Mouse (Mus musculus): ENCODE data around the gene Tnni3. TPM values are rescaled to one million over a fixed set of nuclear protein-coding genes. Genes with fewer than 3 reads are reported as not detected.
"Not testable (repeated sequence)": the region's sequence is repeated elsewhere in the genome, so short reads cannot be mapped to it uniquely, and the experiment has no call there.

Tnni3 gene
- total RNA-seq (2021), result 1 to 10 TPM in 1 of 2 experiments, under 1 TPM in 1; 0.57 to 1.1 TPM
- long read RNA-seq, experiment 1, result 0 reads
- long read RNA-seq, experiment 2, result 0 reads

- not testable (repeated sequence) for DNase-seq (ENCODE audit: low spot score in 2 of 2)
Observed at GRCm38 (mm10) chr7:4524212-4524922, at the start of gene Tnni3. TSS of gene Tnni3 (minus strand) at chr7:4524229.

- not testable (repeated sequence) for DNase-seq (ENCODE audit: low spot score in 2 of 2)
Observed at GRCm38 (mm10) chr7:4572361-4572760, 48.3 kb upstream of the Tnni3 start.

GRCm38 (mm10) chr7:4562660-4563059, 38.6 kb upstream of the Tnni3 start:
- DNase-seq (ENCODE audit: low spot score in 2 of 2), result no peak

GRCm38 (mm10) chr7:4557167-4557560, 33.1 kb upstream of the Tnni3 start:
- DNase-seq (ENCODE audit: low spot score in 2 of 2), result no peak

- DNase-seq (ENCODE audit: low spot score in 2 of 2), result peak; percentile 75 to 84
Observed at GRCm38 (mm10) chr7:4556256-4557166, 32.5 kb upstream of the Tnni3 start.

- DNase-seq (ENCODE audit: low spot score in 2 of 2), result peak; percentile 62 to 78
Observed at GRCm38 (mm10) chr7:4547221-4547641, 23.2 kb upstream of the Tnni3 start, which contains the start of gene Syt5. TSS of gene Syt5 (minus strand) at chr7:4547541.

- DNase-seq (ENCODE audit: low spot score in 2 of 2), result peak; percentile 92 to 95
Observed at GRCm38 (mm10) chr7:4546591-4547131, 22.6 kb upstream of the Tnni3 start.

GRCm38 (mm10) chr7:4546050-4546449, 22.0 kb upstream of the Tnni3 start:
- no peak for DNase-seq (ENCODE audit: low spot score in 2 of 2)

GRCm38 (mm10) chr7:4542013-4542412, 18.0 kb upstream of the Tnni3 start:
- DNase-seq (ENCODE audit: low spot score in 2 of 2), result no peak

GRCm38 (mm10) chr7:4541344-4541743, 17.3 kb upstream of the Tnni3 start:
- DNase-seq (ENCODE audit: low spot score in 2 of 2), result no peak

- DNase-seq (ENCODE audit: low spot score in 2 of 2), result no peak
Observed at GRCm38 (mm10) chr7:4539019-4539418, 15.0 kb upstream of the Tnni3 start.

- no peak for DNase-seq (ENCODE audit: low spot score in 2 of 2)
Observed at GRCm38 (mm10) chr7:4537181-4537580, 13.2 kb upstream of the Tnni3 start.

GRCm38 (mm10) chr7:4536369-4536768, 12.3 kb upstream of the Tnni3 start:
- DNase-seq (ENCODE audit: low spot score in 2 of 2), result no peak

GRCm38 (mm10) chr7:4532005-4532729, 8.1 kb upstream of the Tnni3 start, which contains the start of gene Dnaaf3:
TSS of gene Dnaaf3 (minus strand) at chr7:4532453.
- DNase-seq (ENCODE audit: low spot score in 2 of 2), result no peak

- DNase-seq (ENCODE audit: low spot score in 2 of 2), result not testable (repeated sequence)
Observed at GRCm38 (mm10) chr7:4530166-4530565, 6.1 kb upstream of the Tnni3 start.

- no peak for DNase-seq (ENCODE audit: low spot score in 2 of 2)
Observed at GRCm38 (mm10) chr7:4527302-4527689, 3.3 kb upstream of the Tnni3 start.

- peak; percentile 64 to 67 for DNase-seq (ENCODE audit: low spot score in 2 of 2)
Observed at GRCm38 (mm10) chr7:4526341-4527301, 2.6 kb upstream of the Tnni3 start.

GRCm38 (mm10) chr7:4523205-4524130, 561 bp downstream of the Tnni3 start:
- DNase-seq (ENCODE audit: low spot score in 2 of 2), result no peak

- no peak for DNase-seq (ENCODE audit: low spot score in 2 of 2)
Observed at GRCm38 (mm10) chr7:4522292-4522691, 1.7 kb downstream of the Tnni3 start.
